Mouse (Mus musculus): ENCODE results near the gene 4930579G24Rik. TPM values are rescaled to one million over a fixed set of nuclear protein-coding genes. Genes with fewer than 3 reads are reported as not detected.

The 4930579G24Rik gene
- total RNA-seq, 2 experiments from 2014 or later, result 1.2 to 1.4 TPM

Other genes with a start within 250 kb of the 4930579G24Rik start
- gene Fnip2, start 61.3 kb upstream of the 4930579G24Rik start, total RNA-seq (2021), result 1 to 10 TPM; 3.9 to 4.4 TPM
- 10 to 100 TPM; 34.6 to 42.5 TPM for gene Ppid, start 37.7 kb upstream of the 4930579G24Rik start, total RNA-seq (2021)
- 100 to 1,000 TPM; 106 to 115 TPM for gene Etfdh, start 421 bp downstream of the 4930579G24Rik start, total RNA-seq (2021)
- gene Rxfp1, start 108.8 kb downstream of the 4930579G24Rik start, total RNA-seq (2021), result not detected
- gene Tmem144, start 223.7 kb downstream of the 4930579G24Rik start, total RNA-seq (2021), result 1 to 10 TPM; 1.3 to 3.4 TPM

Measured in gastrocnemius, postnatal 25 days (tissue).